Mouse (Mus musculus) lung, postnatal 4 days (tissue): ENCODE results near the gene E130311K13Rik.
A peak's percentile ranks its signal among the peaks of the same experiment; 100 is the strongest.

Experiments
- DNase-seq, 2 experiments: peaks; one replicate each; pipeline ENCODE4 v3.0.0; 2021

E130311K13Rik gene

GRCm38 (mm10) chr3:63928878-63929859 is at the start of gene E130311K13Rik:
E130311K13Rik (minus strand) TSS chr3:63929472.
- peak; percentile 92 to 93 for DNase-seq

GRCm38 (mm10) chr3:63977895-63978294 is 48.6 kb upstream of the E130311K13Rik start:
- DNase-seq = no peak

GRCm38 (mm10) chr3:63975955-63976908 is 47.0 kb upstream of the E130311K13Rik start, which contains the start of gene Gmps:
Gmps (plus strand) TSS chr3:63976106.
- DNase-seq = peak; percentile 94

- no peak for DNase-seq
These were observed 36.7 kb upstream of the E130311K13Rik start for GRCm38 (mm10) chr3:63965929-63966328.

- DNase-seq = no peak
These were observed 35.6 kb upstream of the E130311K13Rik start for GRCm38 (mm10) chr3:63964922-63965249.

GRCm38 (mm10) chr3:63964100-63964921 is 35.0 kb upstream of the E130311K13Rik start, which contains the start of gene Slc33a1:
Slc33a1 (minus strand) TSS chr3:63964768.
- peak; percentile 98 to 99 for DNase-seq

- peak in 1 of 2 experiments; percentile 10 for DNase-seq
These were observed 34.3 kb upstream of the E130311K13Rik start for GRCm38 (mm10) chr3:63963421-63964099.

- DNase-seq = no peak
These were observed 20.6 kb upstream of the E130311K13Rik start for GRCm38 (mm10) chr3:63949837-63950236.

- DNase-seq = no peak
These were observed 12.1 kb upstream of the E130311K13Rik start for GRCm38 (mm10) chr3:63941204-63941850.

GRCm38 (mm10) chr3:63938928-63939327 is 9.7 kb upstream of the E130311K13Rik start:
- no peak for DNase-seq

- peak in 1 of 2 experiments; percentile 8 for DNase-seq
These were observed 9.6 kb downstream of the E130311K13Rik start for GRCm38 (mm10) chr3:63919634-63920033.

- DNase-seq = no peak
These were observed 19.0 kb downstream of the E130311K13Rik start for GRCm38 (mm10) chr3:63910301-63910700.

GRCm38 (mm10) chr3:63905241-63905640 is 24.0 kb downstream of the E130311K13Rik start:
- peak in 1 of 2 experiments; percentile 5 for DNase-seq

- DNase-seq = no peak
These were observed 25.1 kb downstream of the E130311K13Rik start for GRCm38 (mm10) chr3:63904157-63904556.

GRCm38 (mm10) chr3:63900021-63900571 is 29.2 kb downstream of the E130311K13Rik start:
- no peak for DNase-seq

- peak; percentile 49 to 60 for DNase-seq
These were observed 30.0 kb downstream of the E130311K13Rik start, which contains the start of gene Plch1 for GRCm38 (mm10) chr3:63899309-63899695. Plch1 (minus strand) TSS chr3:63899472.

- DNase-seq = peak; percentile 73 to 78
These were observed 30.5 kb downstream of the E130311K13Rik start for GRCm38 (mm10) chr3:63898581-63899308.

GRCm38 (mm10) chr3:63897177-63897576 is 32.1 kb downstream of the E130311K13Rik start:
- DNase-seq = no peak

- no peak for DNase-seq
These were observed 33.0 kb downstream of the E130311K13Rik start for GRCm38 (mm10) chr3:63896303-63896702.

GRCm38 (mm10) chr3:63895786-63896185 is 33.5 kb downstream of the E130311K13Rik start:
- DNase-seq = no peak
